Mouse (Mus musculus): ENCODE measurements around the gene Cdipt.

Gene Cdipt

DNA sequence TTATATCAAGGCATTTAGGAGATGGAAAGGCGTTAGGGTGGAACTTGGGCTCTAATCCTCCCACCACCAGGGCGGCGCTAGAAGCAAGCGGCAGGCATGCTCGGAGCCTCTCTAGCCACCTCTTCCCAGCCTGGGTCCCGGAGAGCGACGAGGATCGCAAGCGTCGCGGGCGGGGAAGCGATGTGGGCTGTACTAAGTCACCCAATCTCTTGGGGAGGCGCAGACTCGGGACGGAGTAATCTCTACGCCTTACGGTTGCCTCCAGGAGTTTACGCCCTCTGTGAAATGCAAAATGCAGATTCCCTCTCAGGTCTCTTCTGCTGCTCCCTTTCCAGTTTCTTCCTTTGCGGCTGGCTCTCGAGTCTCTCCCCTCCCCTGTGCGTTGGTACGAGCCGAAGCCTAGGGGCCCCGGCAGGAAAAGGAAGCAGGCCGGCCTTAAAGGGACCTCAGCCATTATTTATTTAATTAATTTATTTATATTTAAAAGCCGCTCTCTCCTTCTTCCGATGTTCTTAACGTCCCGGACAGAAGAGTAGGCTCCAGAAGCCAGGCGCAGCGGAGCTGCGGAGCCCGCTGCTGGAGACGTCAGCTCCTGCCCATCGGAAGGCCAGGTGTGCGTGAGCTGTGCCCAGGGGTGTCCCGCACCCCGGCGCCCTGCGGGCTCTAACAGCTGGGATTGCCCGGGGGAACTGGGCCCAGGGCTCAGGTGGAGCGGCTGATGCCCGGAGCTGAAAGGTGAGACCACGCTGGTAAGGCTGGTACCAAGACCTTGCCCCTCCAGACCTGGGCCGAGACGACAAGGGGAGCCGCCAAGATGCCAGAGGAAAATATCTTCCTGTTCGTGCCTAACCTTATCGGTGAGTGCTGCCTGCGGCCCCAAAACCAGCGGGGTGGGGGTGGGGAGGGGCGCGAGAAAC, 494 bp downstream of the Cdipt start, which contains the start of gene Cdiptos:
Gene Cdiptos (minus strand): TSS at position 149 of the 917 bp plus-strand sequence.
- DNase-seq = peak; percentile 96

DNA sequence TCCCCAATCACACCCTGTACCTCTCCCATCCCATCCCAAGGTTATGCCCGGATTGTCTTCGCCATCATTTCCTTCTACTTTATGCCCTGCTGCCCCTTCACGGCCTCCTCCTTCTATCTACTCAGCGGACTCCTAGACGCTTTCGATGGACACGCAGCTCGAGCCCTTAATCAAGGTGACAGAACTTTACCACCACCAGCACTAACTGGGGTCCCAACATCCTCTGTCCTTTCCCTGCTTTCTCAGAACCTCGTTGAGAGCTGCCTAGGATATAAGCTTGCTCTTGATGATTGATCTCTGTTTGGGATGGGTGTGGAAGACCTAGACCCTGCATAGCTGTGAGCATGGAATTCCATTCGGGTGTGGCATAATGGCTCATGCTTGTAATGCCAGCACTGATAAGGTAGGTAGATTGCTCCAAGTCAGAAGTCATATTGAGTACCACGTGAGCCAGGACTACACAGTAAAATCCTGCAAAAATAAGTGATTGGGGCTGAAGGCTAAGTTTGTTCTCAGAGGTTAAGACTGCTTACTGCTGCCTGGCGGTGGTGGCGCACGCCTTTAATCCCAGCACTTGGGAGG, 1.3 kb downstream of the Cdipt start:
- no peak for DNase-seq

DNA sequence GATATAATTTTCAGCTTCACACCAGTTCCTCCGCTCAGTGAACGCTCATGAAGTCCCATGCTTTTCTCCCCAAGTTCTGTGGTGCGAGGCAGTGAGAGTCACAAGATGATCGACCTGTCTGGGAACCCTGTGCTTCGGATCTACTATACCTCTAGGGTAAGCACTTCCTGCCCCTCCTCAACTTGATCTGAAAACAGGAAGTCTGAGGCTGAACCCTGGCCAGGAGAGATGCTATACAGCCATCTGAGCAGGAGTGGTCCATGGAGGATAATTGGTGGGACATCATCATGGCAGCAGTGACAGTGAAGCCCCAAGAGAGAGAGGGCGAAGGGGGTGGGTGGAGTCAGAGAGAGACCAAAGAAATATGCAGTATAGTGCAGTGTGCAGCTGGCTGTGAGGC, 3.1 kb downstream of the Cdipt start:
- DNase-seq = peak; percentile 31

GRCm38 (mm10) chr7:126981601-126982000, 5.9 kb downstream of the Cdipt start:
- DNase-seq = peak; percentile 23

DNA sequence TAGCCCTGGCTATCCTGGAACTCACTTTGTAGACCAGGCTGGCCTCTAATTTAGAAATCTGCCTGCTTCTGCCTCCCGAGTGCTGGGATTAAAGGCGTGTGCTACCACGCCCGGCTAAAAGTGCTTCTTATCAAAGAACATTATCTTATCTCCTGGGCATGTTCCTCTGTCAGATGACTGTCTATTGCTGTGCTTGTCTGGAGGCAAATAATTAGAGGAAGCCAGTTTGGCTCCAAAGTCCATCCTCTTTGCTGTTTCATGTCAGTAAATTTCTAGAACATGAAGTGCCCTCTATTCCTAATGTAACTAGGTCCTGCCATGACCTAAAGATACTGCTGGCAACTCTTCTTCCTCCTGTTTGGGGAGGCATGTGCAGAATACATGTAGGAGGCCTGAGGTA, 6.3 kb downstream of the Cdipt start:
- no peak for DNase-seq

GRCm38 (mm10) chr7:126983113-126983512, 7.4 kb downstream of the Cdipt start:
- peak; percentile 32 for DNase-seq

DNA sequence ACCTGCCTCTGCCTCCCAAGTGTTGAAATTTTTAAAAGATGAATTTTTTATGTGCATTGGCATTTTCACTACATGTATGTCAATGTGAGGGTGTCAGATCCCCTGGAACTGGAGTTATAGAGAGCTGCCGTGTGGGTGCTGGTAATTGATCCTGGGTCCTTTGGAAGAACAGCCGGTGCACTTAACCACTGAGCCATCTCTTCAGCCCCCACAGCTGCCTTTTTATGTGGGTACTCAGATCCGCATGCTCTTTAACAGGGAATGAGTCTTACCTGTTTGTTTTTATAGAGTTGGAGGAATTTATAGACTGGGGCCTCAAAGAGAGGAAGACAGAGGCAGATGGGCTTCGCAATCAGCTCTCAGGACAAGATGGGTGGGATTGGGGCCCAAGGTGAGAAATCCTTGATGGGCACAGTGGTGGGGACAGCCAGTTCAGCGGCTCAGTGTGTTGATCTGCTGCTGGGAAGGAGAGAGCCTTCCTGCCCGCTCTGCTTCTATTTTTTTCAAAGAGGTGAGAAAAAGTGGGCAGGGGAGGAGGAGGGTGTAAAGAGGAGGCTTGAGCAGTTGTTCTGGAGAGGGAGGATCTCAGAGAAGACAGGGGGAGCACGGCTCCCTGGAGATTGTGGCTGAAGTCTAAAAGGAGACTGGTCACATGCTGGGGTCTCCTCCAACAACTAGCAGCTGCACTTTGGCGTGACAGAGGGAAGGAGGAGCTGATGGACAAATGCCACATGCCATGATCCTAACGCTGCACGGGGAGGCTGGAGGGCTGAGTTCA, 9.1 kb downstream of the Cdipt start:
- peak; percentile 36 for DNase-seq

DNA sequence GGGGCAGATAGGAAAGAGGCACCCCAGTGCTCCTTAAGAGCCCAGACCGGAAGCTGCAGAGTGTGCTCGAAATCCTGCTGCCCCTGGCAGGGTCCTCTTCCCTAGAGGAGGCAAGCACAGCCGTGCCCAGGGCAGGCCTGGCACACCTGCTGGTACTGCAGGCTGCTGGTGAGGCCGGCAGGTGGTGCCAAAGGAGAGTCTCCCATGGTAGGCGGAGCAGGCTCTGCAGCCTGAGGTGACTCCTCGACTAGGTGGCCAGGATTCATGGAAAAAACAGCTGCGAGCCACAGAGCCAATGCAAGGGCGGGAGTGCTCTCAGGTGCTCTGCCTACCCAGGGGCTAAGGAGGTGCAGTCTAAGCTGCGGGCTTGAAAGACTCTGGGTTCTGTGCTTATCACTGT, 10.6 kb downstream of the Cdipt start:
- DNase-seq = peak; percentile 88

DNA sequence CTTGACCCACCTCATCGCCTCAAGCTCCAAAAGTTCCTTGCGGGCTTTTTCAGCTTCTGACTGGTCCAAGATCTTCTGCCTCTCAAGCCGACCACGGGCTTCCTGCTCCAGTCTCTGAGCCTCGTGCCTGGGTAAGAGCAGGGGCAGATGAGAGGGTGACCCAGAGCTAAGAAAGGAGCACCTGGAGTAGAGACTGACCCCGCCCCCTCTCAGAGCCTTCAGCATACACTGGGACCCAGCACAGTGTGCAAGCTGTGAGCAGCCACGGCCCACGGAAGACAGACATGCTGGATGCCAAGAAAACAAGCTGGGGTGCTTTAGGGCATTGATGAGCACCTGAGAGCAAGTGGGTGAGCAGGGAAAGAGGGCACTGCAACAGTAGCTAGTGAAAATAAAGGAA, 13.1 kb downstream of the Cdipt start:
- no peak for DNase-seq

DNA sequence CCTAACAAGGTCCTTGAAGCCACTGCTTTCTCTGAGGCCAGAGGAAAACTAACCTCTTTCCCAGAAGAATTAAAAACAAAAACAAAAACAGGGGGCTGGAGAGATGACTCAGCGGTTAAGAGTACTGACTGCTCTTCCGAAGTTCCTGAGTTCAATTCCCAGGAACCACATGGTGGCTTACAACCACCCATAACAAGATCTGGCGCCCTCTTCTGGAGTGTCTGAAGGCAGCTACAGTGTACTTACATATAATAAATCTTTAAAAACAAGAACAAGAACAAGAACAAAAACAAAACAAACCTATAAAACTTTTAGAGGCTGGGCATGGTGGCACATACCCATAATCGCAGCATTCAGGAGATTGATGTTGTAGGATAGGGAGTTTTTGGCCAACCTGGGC, 20.7 kb downstream of the Cdipt start:
- no peak for DNase-seq

DNA sequence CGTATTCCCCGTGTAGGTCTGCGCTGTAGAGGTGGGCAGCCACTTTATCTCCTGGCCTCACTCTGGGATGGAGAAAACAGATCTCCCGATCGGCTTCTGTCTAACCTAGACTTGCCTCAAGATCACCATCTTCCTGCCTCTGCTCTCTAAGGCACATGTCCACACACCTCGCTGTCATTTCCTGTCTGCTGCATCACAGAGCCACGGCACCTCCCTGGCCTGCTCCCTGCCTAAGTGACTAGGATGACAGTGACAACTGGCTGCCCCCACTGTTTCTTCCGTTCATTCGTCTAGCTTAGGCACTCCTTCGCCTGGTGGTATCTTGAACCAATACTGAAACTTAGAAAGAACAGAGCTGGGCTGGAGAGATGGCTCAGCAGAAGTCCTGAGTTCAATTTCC, 23.9 kb downstream of the Cdipt start:
- no peak for DNase-seq

DNA sequence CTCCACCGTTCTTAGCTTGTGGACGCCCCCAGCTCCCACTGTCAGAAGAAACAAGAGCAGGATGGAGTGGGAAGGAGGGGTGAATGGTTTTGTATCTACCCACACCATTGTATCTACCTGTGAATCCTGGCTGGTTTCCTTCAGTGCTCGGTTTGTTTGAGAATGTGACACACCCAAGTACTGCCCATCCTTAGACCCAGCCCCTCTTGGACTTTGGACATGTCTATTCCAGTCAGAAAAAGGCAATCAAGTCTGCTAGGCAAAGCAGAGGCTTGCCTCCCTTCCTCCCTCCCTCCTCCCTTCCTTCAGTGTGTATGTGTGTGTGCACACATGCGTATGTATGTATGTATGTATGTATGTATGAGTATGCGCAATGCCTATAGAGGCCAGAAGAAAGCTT, 27.9 kb downstream of the Cdipt start:
- no peak for DNase-seq

- DNase-seq = no peak
Observed at GRCm38 (mm10) chr7:127004122-127004875, 28.6 kb downstream of the Cdipt start.

DNA sequence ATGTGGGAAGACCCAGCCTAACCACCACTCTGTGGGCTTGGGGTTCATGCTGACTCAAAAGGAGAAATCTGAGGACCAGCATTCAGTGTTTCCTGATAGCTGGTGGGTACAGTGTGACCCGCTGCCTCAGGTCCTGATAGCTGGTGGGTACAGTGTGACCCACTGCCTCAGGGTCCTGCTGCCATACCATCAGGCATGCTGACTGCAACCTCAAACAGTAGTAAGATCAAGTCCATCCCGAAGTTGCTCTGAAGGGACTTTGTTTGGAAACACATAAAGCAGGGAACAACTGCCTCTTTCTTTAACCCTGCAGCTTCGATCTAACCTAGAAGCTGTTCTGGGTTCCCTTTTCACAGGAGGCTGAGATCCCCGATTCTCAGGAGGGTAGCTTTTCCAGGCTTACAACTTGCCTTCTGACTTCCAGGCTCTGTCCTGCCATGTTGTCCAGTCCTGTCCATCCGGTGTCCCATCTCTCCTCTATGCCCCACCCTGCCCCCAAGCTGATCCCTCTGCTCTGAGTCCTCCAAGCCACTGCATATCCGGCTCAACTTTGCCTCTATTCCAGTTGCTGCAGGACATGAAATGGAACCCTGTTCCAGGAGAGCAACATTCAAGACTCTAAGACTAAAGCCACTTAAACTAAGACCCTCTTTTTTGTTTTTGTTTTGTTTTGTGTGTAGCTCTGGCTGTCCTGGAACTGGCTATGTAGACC, 31.8 kb downstream of the Cdipt start:
- DNase-seq = peak; percentile 63

GRCm38 (mm10) chr7:127008239-127009019, 32.7 kb downstream of the Cdipt start:
- DNase-seq = peak; percentile 100

DNA sequence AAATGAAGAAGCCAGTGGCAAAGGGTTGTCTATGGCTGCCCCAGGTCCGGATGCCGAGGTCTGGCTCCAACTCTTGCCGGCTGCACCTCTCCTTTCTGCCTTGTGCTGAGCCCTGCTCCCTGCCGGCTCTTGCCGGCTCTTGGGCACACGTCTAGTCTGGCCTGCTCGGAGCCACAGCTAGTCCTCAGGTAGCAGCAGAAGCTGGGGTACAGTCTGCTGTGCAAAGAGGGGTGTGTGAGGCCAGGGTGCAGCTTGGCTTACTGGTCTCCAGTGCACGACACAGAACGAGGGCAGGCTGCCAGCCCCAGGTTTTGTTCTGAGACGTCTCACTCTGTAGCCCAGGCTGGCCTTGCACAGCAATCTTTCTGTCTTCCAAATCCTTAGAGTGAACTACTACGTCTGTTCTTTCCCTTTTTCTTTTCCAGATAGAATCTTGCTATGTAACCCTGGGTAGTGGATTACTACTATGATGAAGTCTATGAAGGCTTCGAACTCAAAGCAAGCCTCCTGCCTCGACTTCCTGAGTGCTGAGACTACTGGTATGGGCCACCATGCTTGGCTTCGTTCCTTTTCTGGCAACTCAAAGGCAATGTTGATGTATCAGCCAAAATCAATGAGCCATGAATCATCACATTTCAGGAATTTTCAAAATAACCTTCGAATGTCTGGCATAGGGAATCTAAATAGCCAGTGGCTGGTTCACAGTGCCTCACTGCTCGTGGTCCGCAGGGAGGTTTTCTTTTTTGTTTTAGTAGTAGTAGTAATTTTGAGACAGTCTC, 33.8 kb downstream of the Cdipt start:
- DNase-seq = peak; percentile 81

GRCm38 (mm10) chr7:127011051-127011450, 35.3 kb downstream of the Cdipt start:
- no peak for DNase-seq

DNA sequence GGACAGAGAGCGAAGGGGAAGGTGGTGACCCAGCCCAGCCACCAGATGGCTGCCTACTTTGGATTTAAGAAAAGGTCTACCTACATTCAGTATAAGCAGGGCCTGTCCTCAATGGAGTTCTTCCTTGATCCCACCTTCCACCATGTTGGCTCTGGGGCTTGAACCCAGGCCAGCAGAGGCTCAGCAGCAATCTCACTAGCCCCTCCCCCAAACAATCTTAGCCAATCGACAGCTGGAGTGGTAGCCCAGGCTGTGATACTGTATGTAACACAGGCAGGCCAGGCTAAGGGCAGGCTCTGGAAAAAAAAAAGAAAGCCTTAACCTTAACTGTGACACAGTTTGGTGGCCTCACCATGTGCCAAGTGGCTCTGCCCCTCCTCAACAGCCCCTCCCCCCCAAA, 36.0 kb downstream of the Cdipt start:
- peak; percentile 67 for DNase-seq

DNA sequence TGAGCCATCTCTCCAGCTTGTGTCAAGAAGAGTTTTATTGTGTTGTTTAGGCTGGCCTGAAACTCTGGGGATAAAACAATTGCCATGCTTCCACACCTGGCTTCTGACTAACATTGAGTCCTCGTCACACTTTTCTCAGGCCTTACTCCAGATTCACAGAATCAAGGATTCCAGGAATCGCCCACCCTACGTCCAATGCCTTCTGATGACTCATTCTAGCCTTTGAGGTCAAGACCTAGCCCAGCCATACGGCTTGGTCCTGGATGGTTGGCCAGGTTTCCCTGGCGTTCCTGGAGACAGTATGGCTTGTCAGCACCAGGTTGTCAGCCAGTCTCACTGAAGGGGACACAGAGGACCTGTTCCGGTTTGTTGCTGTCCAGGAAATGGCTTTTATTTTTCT, 36.7 kb downstream of the Cdipt start:
- DNase-seq = peak; percentile 51

DNA sequence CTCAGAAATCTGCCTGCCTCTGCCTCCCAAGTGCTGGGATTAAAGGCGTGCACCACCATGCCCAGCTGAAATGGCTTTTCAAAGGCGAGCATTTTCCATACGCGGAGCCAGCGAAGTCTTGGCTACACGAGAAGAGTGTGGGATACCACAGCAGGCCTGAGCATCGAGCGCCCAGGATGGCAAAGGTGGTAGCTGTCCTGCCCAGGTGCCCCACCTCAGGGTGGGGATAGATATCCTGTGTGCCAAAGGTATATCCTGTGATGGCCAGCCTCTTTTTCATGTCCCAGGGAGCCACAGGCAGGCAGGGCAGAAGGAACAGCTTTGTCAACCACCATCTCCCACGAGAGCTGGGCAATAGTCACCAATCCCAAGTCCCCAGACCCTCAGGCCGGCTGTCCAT, 37.1 kb downstream of the Cdipt start:
- DNase-seq = peak; percentile 54

Measured in cerebellum, adult 9-11 months (tissue).